Mouse (Mus musculus): ENCODE results near the gene Pwwp2a. TPM values are rescaled to one million over a fixed set of nuclear protein-coding genes. Genes with fewer than 3 reads are reported as not detected.

Gene Pwwp2a
- polyA plus RNA-seq, 1 experiment from 2014 or later, result 29.1 TPM

Other genes with a start within 250 kb of the Pwwp2a start
- 59.6 and 61.8 TPM in 2 replicates for gene Slu7, start 248.3 kb upstream of the Pwwp2a start, polyA plus RNA-seq (2015; fragmentation: Nextera tagmentation; extraction: Ambion mirVana)
- gene C1qtnf2, start 207.7 kb upstream of the Pwwp2a start, polyA plus RNA-seq (2015; fragmentation: Nextera tagmentation; extraction: Ambion mirVana), result 14.9 and 19.8 TPM in 2 replicates
- 27.0 and 29.2 TPM in 2 replicates for gene Ccnjl, start 153.2 kb upstream of the Pwwp2a start, polyA plus RNA-seq (2015; fragmentation: Nextera tagmentation; extraction: Ambion mirVana)
- 7.0 and 8.2 TPM in 2 replicates for gene 4933415A04Rik, start 95.0 kb upstream of the Pwwp2a start, polyA plus RNA-seq (2015; fragmentation: Nextera tagmentation; extraction: Ambion mirVana)
- not detected in 2 replicates for gene Fabp6, start 80.5 kb upstream of the Pwwp2a start, polyA plus RNA-seq (2015; fragmentation: Nextera tagmentation; extraction: Ambion mirVana)
- gene Ttc1, start 66.0 kb downstream of the Pwwp2a start, polyA plus RNA-seq (2015; fragmentation: Nextera tagmentation; extraction: Ambion mirVana), result 74.3 and 79.1 TPM in 2 replicates
- 0.73 and 0.96 TPM in 2 replicates for gene Adra1b, start 219.2 kb downstream of the Pwwp2a start, polyA plus RNA-seq (2015; fragmentation: Nextera tagmentation; extraction: Ambion mirVana)